Mouse (Mus musculus) G1E (cell line): ENCODE results near the gene Hsbp1.
A peak's percentile ranks its signal among the peaks of the same experiment; 100 is the strongest.

Source experiments
- CTCF ChIP-seq: IDR thresholded peaks from 2 replicates; pipeline ENCODE4 v1.5.1; 2012; ENCODE audit warnings: low read depth, low read length, inconsistent platforms, mixed read lengths
- TAL1 ChIP-seq: conservative IDR thresholded peaks from 2 replicates; pipeline ENCODE4 v1.6.1; 2012; ENCODE audit warnings: low read depth, low read length, inconsistent platforms, mixed read lengths

- TF ChIP-seq CTCF (peak; percentile 50), TAL1 (no peak)
Measured at GRCm38 (mm10) chr8:119380619-119381018, 36.3 kb downstream of the Hsbp1 start.
